Mouse (Mus musculus) layer of hippocampus, postnatal 25 days (tissue): Measurements from ENCODE around the gene Camta1. TPM values are rescaled to one million over a fixed set of nuclear protein-coding genes. Genes with fewer than 3 reads are reported as not detected.

Experiments used
- DNase-seq, 2 experiments: peaks; one replicate each; pipeline ENCODE4 v3.0.0; 2022; ENCODE audit warnings: mixed read lengths in 2 of 2, low spot score in 1 of 2; ENCODE audit errors: extremely low spot score in 1 of 2
- total RNA-seq, 2 experiments: library from RNA; stranded (reverse); gene quantifications; 2 replicates each; pipeline ENCODE4 v1.2.3; 2021

Gene Camta1
- total RNA-seq, 2 experiments from 2014 or later = 244 to 251 TPM

GRCm38 (mm10) chr4:151185750-151186149 is 675.9 kb downstream of the Camta1 start:
- no peak for DNase-seq

- DNase-seq = no peak
Observed at GRCm38 (mm10) chr4:151180394-151180902, 681.2 kb downstream of the Camta1 start.

- no peak for DNase-seq
Observed at GRCm38 (mm10) chr4:151179639-151180038, 682.0 kb downstream of the Camta1 start.

GRCm38 (mm10) chr4:151178970-151179378 is 682.7 kb downstream of the Camta1 start:
- DNase-seq = peak; percentile 37 to 69

- no peak for DNase-seq
Observed at GRCm38 (mm10) chr4:151172526-151172925, 689.1 kb downstream of the Camta1 start.

GRCm38 (mm10) chr4:151171117-151171516 is 690.6 kb downstream of the Camta1 start:
- DNase-seq = no peak

- DNase-seq = no peak
Observed at GRCm38 (mm10) chr4:151170658-151171057, 691.0 kb downstream of the Camta1 start.

- no peak for DNase-seq
Observed at GRCm38 (mm10) chr4:151166969-151167368, 694.7 kb downstream of the Camta1 start.

GRCm38 (mm10) chr4:151165539-151165938 is 696.1 kb downstream of the Camta1 start:
- peak; percentile 75 to 88 for DNase-seq

- no peak for DNase-seq
Observed at GRCm38 (mm10) chr4:151164309-151164708, 697.4 kb downstream of the Camta1 start.

GRCm38 (mm10) chr4:151161869-151162268 is 699.8 kb downstream of the Camta1 start:
- no peak for DNase-seq

- DNase-seq = no peak
Observed at GRCm38 (mm10) chr4:151160932-151161331, 700.7 kb downstream of the Camta1 start.

GRCm38 (mm10) chr4:151160476-151160875 is 701.2 kb downstream of the Camta1 start:
- DNase-seq = no peak

GRCm38 (mm10) chr4:151158250-151158649 is 703.4 kb downstream of the Camta1 start:
- DNase-seq = no peak

- peak; percentile 91 to 99 for DNase-seq
Observed at GRCm38 (mm10) chr4:151156904-151157303, 704.8 kb downstream of the Camta1 start.

- DNase-seq = no peak
Observed at GRCm38 (mm10) chr4:151155587-151155986, 706.1 kb downstream of the Camta1 start.

GRCm38 (mm10) chr4:151154306-151154705 is 707.4 kb downstream of the Camta1 start:
- no peak for DNase-seq

- DNase-seq = no peak
Observed at GRCm38 (mm10) chr4:151152010-151152409, 709.7 kb downstream of the Camta1 start.

- DNase-seq = no peak
Observed at GRCm38 (mm10) chr4:151150842-151151241, 710.8 kb downstream of the Camta1 start.

- no peak for DNase-seq
Observed at GRCm38 (mm10) chr4:151150115-151150514, 711.6 kb downstream of the Camta1 start.

- no peak for DNase-seq
Observed at GRCm38 (mm10) chr4:151147541-151147940, 714.1 kb downstream of the Camta1 start.

GRCm38 (mm10) chr4:151144121-151144520 is 717.6 kb downstream of the Camta1 start:
- DNase-seq = no peak
